Mouse (Mus musculus) embryonic facial prominence, embryonic 14.5 days (tissue): ENCODE measurements around the gene Acss1. TPM values are rescaled to one million over a fixed set of nuclear protein-coding genes. Genes with fewer than 3 reads are reported as not detected.

ENCODE experiments used
- ATAC-seq: fragments of 200-750 bp; cut with Nextera tagmentation; 2 replicates; pipeline ENCODE4 v1.8.0; 2017; ENCODE audit warnings: low read depth, moderate number of reproducible peaks, moderate TSS enrichment
- DNase-seq: peaks from one replicate; pipeline ENCODE4 v3.0.0-alpha.2; 2015; ENCODE audit warnings: low spot score
- H3K27ac ChIP-seq: fragments of 300-500 bp; sonication (generic); replicated peaks from 2 replicates; pipeline ENCODE4 v1.5.1; 2014; ENCODE audit warnings: low read depth, mild to moderate bottlenecking, low read length, moderate library complexity
- H3K27me3 ChIP-seq: fragments of 300-500 bp; sonication (generic); replicated peaks from 2 replicates; pipeline ENCODE4 v1.6.1; 2014; ENCODE audit warnings: low read length; ENCODE audit not compliant: control insufficient read depth, insufficient read depth
- H3K36me3 ChIP-seq: fragments of 300-500 bp; sonication (generic); 2 replicates; pipeline ENCODE4 v1.6.1; 2014; ENCODE audit warnings: low read length, mixed read lengths; ENCODE audit not compliant: control insufficient read depth, insufficient read depth
- H3K4me1 ChIP-seq: fragments of 300-500 bp; sonication (generic); 2 replicates; pipeline ENCODE4 v1.6.1; 2014; ENCODE audit warnings: antibody characterized with exemption, low read length; ENCODE audit not compliant: control insufficient read depth, insufficient read depth
- H3K4me2 ChIP-seq: fragments of 300-500 bp; sonication (generic); 2 replicates; pipeline ENCODE4 v1.6.1; 2014; ENCODE audit warnings: low read depth, mild to moderate bottlenecking, low read length, moderate library complexity, mixed read lengths
- H3K4me3 ChIP-seq: fragments of 300-500 bp; sonication (generic); 2 replicates; pipeline ENCODE4 v1.5.1; 2014; ENCODE audit warnings: low read depth, mild to moderate bottlenecking, low read length
- H3K9ac ChIP-seq: fragments of 300-500 bp; sonication (generic); 2 replicates; pipeline ENCODE4 v1.6.1; 2014; ENCODE audit warnings: low read depth, mild to moderate bottlenecking, low read length, moderate library complexity, mixed read lengths
- H3K9me3 ChIP-seq: fragments of 300-500 bp; sonication (generic); 2 replicates; pipeline ENCODE4 v1.6.1; 2016; ENCODE audit warnings: low read length; ENCODE audit not compliant: control insufficient read depth
- WGBS: fragments of 180-500 bp; shearing (Covaris S2); extraction: QIAGEN DNeasy Blood & Tissue Kit; methylation state at CpG from one replicate; pipeline ENCODE4 v1.1.7; 2014; 5-methylcytosine and 5-hydroxymethylcytosine counted together
- polyA plus RNA-seq: library from polyadenylated mRNA; unstranded; fragments of >200 nt; fragmentation: Nextera tagmentation; extraction: Ambion mirVana; gene quantifications from 2 replicates; pipeline ENCODE4 v1.2.1, GENCODE M21; 2014

The Acss1 gene
- polyA plus RNA-seq, 1 experiment from 2014 or later, result 7.8 TPM

DNA sequence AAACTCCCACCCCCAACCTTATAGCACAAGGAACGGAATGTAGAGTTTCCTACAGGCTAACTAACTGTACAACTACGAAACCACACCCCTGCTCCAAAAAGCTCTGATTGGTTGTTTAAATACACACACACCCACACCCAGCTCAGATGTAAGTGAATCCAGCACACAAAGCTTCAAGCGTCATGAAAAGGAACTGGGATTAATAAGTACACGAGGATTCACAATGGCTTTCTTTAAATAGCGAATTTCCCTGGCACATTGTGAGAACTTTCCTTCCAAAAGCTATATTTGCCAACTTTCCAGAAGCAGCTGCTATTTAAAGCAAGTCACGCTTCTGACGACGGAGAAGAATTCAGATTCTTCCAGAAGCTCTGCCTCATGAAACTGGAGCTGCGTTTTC is 5.0 kb downstream of the Acss1 start:
- peaks cover 7% of the 10 kb centered on the region; the same call in 1 of the 2 replicates for H3K4me1 ChIP-seq
- H3K9ac ChIP-seq, result no peak overlapping the region
- peaks cover 6% of the 10 kb centered on the region; the same call in 1 of the 2 replicates for H3K27me3 ChIP-seq
- 38% methylated on average over 9 of the region's 9 CpGs for WGBS
- peak overlapping the region; percentile 55; the same call in 1 of the 2 replicates for H3K27ac ChIP-seq
- ATAC-seq (no peak), DNase-seq (peak; percentile 83)
- H3K36me3 ChIP-seq, result no peaks in the 10 kb centered on the region
- H3K4me2 ChIP-seq, result peak overlapping the region; percentile 23; the same call in 1 of the 2 replicates
- H3K4me3 ChIP-seq, result no peak overlapping the region
- no peaks in the 10 kb centered on the region for H3K9me3 ChIP-seq

DNA sequence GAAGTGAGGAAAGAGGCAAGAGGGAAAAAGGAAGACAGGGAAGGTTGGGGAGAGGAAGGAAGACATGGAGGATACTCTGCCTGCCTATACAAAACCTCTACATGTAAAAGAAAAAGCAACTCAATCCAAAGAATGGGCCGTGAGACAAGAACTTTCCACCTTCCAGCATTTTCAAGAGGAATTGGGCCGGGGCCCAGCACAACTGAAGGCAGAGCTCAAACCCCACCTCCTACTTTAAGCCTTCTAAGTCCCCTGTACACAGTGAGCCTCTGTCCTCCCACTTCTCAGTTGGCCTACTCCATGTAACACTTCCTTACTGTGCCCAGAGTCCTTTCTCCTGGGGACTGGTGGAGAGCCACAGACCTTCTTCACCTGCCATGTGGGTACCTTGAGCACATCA is 6.3 kb downstream of the Acss1 start:
- DNase-seq (no peak), ATAC-seq (no peak)
- H3K27me3 ChIP-seq, result peaks cover 4% of the 10 kb centered on the region; the same call in 1 of the 2 replicates
- no peak overlapping the region for H3K9ac ChIP-seq
- no peaks in the 10 kb centered on the region for H3K36me3 ChIP-seq
- peaks cover 7% of the 10 kb centered on the region; the same call in 1 of the 2 replicates for H3K4me1 ChIP-seq
- WGBS, result 79% methylated on average over 2 of the region's 2 CpGs
- no peak overlapping the region for H3K4me3 ChIP-seq
- H3K4me2 ChIP-seq, result no peak overlapping the region
- H3K9me3 ChIP-seq, result no peaks in the 10 kb centered on the region
- no peak overlapping the region for H3K27ac ChIP-seq

DNA sequence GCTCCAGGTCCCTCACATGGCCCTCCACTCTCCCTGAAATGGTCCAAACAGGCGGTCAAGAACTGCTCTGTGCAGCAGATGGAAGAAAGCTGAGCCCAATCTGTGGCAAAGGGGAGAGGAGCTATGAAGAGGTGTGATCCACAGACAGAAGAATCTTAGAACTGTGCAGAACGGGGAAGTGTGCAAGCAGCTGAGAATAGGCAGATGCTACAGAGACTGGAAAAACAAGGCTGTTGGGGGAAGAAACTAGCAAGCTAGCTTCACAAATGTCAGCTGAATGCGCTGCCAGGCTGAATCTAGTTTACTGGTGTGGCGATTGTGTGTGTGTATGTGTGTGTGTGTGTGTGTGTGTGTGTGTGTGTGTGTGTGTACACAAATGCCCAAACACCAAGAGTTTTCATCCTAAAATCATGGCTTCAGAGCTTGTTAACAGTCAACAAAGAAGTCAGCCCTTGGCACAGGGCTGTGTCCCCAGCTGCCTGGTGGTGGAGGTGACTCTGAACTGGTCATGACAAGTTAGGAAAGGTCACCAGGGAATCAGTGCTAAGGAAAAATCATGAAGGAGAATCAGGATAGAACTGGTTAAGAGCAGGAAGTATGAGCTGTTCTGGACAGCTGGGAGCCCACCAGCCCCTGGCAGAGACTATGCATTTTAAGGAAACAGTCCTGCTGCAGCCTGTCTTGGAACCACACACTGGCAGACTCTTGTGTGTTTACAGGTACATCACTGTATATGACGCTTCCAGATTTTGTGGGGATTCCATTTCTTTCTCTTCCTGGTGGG is 7.4 kb downstream of the Acss1 start:
- Histone ChIP-seq H3K4me2 (no peak overlapping the region), H3K4me1 (peaks cover 7% of the 10 kb centered on the region; the same call in 1 of the 2 replicates), H3K9me3 (no peaks in the 10 kb centered on the region), H3K4me3 (no peak overlapping the region), H3K9ac (no peak overlapping the region), H3K27me3 (no peaks in the 10 kb centered on the region; the same call in 1 of the 2 replicates), H3K36me3 (no peaks in the 10 kb centered on the region), H3K27ac (no peak overlapping the region)
- 0 out of 2 replicates have a peak, but pooled peaks have one; percentile 38 for ATAC-seq
- no peak for DNase-seq
- WGBS, result 68% methylated on average over 5 of the region's 5 CpGs

DNA sequence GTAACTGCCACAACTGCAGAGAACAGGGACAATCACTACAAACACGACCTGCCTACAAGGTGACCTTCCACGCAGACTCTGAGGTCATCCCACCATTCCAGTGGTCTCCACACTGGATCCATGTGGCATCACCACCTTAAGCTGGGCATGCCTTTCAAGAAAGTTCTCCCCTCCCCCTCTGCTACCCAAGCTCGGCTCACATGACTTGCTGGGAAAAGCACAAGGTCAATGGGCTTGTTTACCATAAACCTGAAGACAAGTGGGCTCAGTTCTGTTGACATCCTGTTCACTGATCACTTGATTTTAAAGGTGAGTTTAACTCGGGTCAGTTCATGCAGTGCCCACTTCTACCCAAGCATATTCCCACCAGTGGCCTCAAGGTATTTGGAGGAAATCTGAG is 8.3 kb downstream of the Acss1 start:
- H3K4me1 ChIP-seq, result peaks cover 7% of the 10 kb centered on the region; the same call in 1 of the 2 replicates
- ATAC-seq (no peak), DNase-seq (no peak)
- no peak overlapping the region for H3K4me3 ChIP-seq
- H3K36me3 ChIP-seq, result no peaks in the 10 kb centered on the region
- H3K27ac ChIP-seq, result no peak overlapping the region
- 50% methylated on average over 4 of the region's 4 CpGs for WGBS
- no peaks in the 10 kb centered on the region for H3K27me3 ChIP-seq
- no peaks in the 10 kb centered on the region for H3K9me3 ChIP-seq
- H3K9ac ChIP-seq, result no peak overlapping the region
- H3K4me2 ChIP-seq, result no peak overlapping the region

DNA sequence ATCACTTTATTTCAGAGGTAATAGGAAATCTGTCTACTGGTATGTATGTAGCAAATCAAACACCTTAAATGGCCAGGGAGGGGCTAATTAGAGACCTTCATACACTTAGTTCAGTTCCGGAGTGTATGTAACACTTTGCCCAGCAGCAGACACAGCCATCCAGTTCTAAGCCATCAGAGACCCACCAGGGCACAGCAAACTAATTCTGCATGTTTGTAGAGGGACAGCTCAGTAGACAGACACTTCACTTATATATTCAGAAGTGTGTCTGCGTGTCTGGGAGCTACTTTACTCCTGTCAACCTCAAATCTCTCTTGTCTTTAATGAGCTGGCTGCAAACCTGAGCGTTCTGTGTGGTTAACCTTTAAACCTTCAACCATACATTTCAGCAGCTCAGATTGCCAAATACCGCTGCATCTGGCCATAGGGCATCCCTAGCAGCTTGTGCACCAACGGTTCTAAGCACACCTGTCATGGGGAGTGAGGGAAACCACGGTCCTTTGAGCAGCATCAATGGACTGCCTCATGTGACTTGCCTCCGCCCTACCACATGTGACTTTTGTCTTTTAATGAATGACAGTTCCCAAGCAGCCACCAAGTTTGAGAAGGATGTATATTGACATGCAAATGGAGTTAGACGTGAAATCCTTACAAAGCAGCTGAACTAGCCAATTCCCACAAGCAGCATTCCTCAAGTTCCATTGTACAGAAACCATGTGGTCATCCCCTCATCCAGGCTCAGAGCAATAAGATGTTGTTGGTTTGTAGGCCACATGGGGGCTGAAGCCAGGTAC is 11.1 kb downstream of the Acss1 start:
- ATAC-seq, result no peak
- no peak overlapping the region for H3K9ac ChIP-seq
- WGBS, result 67% methylated on average over 8 of the region's 8 CpGs

DNA sequence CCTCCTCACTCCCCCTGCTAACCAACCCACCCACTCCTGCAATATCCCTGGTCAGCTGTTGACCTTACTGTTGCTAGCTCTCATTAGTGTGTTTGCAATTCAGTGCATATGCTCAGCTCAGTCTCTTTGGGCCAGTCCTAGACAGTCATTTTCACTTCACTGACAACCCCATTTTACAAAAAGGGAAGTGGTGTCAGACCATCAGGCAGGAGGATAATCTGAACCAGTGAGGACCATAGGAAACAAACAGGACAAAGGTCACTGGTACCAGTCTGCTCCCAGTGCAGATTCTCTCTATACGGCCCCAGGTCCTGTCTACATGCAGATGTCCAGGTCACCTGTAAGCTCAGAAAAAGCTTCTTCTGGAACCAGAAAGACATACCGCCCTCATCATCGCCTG is 12.2 kb downstream of the Acss1 start:
- Histone ChIP-seq H3K4me3 (no peak overlapping the region), H3K4me1 (no peaks in the 10 kb centered on the region), H3K4me2 (no peak overlapping the region), H3K27me3 (no peaks in the 10 kb centered on the region), H3K9ac (no peak overlapping the region), H3K27ac (no peak overlapping the region), H3K36me3 (no peaks in the 10 kb centered on the region), H3K9me3 (no peaks in the 10 kb centered on the region)
- no peak for DNase-seq
- 87% methylated on average over 3 of the region's 3 CpGs for WGBS
- no peak for ATAC-seq

More for the DNA sequence above, 11.1 kb downstream of the Acss1 start:
- Histone ChIP-seq H3K4me3 (no peak overlapping the region), H3K4me1 (no peaks in the 10 kb centered on the region), H3K27ac (no peak overlapping the region), H3K9me3 (no peaks in the 10 kb centered on the region), H3K36me3 (no peaks in the 10 kb centered on the region), H3K4me2 (no peak overlapping the region), H3K27me3 (no peaks in the 10 kb centered on the region)
- DNase-seq, result no peak

DNA sequence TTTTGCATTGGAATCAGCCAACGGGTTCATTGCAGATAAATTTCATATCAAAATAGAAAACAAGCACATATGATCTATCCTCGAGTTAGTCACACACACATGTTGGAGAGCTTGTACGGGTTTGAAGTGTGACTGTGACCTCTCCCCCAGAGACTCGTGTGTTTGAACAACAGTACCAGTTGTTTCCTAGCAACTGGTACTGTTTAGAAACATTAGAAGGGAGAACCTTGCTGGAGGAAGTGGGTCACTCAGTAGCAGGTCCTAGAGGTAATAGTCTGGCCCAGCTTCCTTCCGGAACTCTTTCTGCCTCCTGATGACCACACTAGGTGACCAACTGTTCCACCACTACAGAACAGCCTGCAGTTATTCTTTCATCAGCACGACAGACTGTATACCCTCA is 13.0 kb downstream of the Acss1 start:
- no peaks in the 10 kb centered on the region for H3K9me3 ChIP-seq
- DNase-seq (no peak), ATAC-seq (no peak)
- no peak overlapping the region for H3K4me2 ChIP-seq
- H3K27ac ChIP-seq, result no peak overlapping the region
- 77% methylated on average over 6 of the region's 6 CpGs for WGBS
- H3K4me3 ChIP-seq, result no peak overlapping the region
- H3K9ac ChIP-seq, result no peak overlapping the region
- no peaks in the 10 kb centered on the region for H3K27me3 ChIP-seq
- H3K36me3 ChIP-seq, result no peaks in the 10 kb centered on the region
- H3K4me1 ChIP-seq, result no peaks in the 10 kb centered on the region

DNA sequence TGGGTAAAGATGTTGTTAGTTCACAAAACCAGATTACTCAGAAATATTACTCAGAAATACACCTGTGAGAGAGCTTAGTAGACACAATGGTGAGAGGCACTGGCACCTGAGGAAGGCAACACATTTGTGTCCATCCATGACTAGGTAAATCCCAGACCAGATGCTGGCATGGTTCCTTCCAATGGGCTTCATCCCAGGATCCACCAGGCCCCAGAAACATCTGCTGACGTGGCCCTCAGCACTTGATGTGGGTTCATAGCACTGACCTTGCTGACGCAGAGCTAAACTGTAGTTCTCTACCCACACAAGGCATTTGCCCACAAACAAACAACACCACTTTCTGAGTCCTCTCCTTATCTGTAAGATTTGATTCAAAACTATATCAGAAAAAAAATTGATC is 13.5 kb downstream of the Acss1 start:
- Histone ChIP-seq H3K9ac (no peak overlapping the region), H3K4me1 (no peaks in the 10 kb centered on the region), H3K9me3 (no peaks in the 10 kb centered on the region), H3K27ac (no peak overlapping the region), H3K27me3 (no peaks in the 10 kb centered on the region), H3K4me3 (no peak overlapping the region), H3K36me3 (no peaks in the 10 kb centered on the region), H3K4me2 (no peak overlapping the region)
- DNase-seq (no peak), ATAC-seq (no peak)
- WGBS, result 77% methylated on average over 2 of the region's 2 CpGs
